Mouse (Mus musculus) heart, postnatal 0 days (tissue): ENCODE measurements at regions not wholly inside any gene's neighbourhood (a gene's known extent, or its start where the extent isn't known, plus 50 kb on each side); places are given as distances from the start of the nearest gene placed in this dataset.

Experiments
- CTCF ChIP-seq: IDR thresholded peaks from 2 replicates; pipeline ENCODE4 v1.5.1; 2016; ENCODE audit warnings: antibody characterized with exemption, control low read depth, low read depth
- EP300 ChIP-seq: IDR thresholded peaks from 2 replicates; pipeline ENCODE4 v1.6.1; 2016; ENCODE audit warnings: antibody characterized with exemption, low read depth

GRCm38 (mm10) chr9:118323796-118324195, 154.2 kb upstream of the Eomes start:
- TF ChIP-seq CTCF (no peak), EP300 (no peak)
